Mouse (Mus musculus) liver, adult 2 months (tissue): ENCODE results near the gene Prkaa1. TPM values are rescaled to one million over a fixed set of nuclear protein-coding genes. Genes with fewer than 3 reads are reported as not detected.

Experiments used
- DNase-seq: peaks from one replicate; pipeline ENCODE4 v3.0.0-alpha.2; 2011; ENCODE audit warnings: low read depth, low spot score; ENCODE audit errors: extremely low read depth
- H3K27ac ChIP-seq: fragments of 200-500 bp; replicated peaks from 2 replicates; pipeline ENCODE4 v1.5.1; 2012; ENCODE audit warnings: low read depth, mild to moderate bottlenecking, control low read depth, inconsistent platforms, low read length; ENCODE audit not compliant: insufficient read depth
- H3K27me3 ChIP-seq: fragments of 200-500 bp; 2 replicates; pipeline ENCODE4 v1.6.1; 2012; ENCODE audit warnings: mild to moderate bottlenecking, moderate library complexity, low read length, inconsistent platforms; ENCODE audit not compliant: control insufficient read depth, insufficient read depth
- H3K36me3 ChIP-seq: fragments of 200-500 bp; 2 replicates; pipeline ENCODE4 v1.6.1; 2012; ENCODE audit warnings: low read length, inconsistent platforms; ENCODE audit not compliant: control insufficient read depth, insufficient read depth
- H3K4me1 ChIP-seq: fragments of 200-500 bp; 2 replicates; pipeline ENCODE4 v1.6.1; 2011; ENCODE audit warnings: low read length; ENCODE audit not compliant: control insufficient read depth, insufficient read depth
- H3K4me3 ChIP-seq: fragments of 200-500 bp; 2 replicates; pipeline ENCODE4 v1.5.1; 2011; ENCODE audit warnings: low read depth, mild to moderate bottlenecking, control low read depth, low read length, moderate library complexity; ENCODE audit not compliant: insufficient read depth
- H3K79me2 ChIP-seq: fragments of 200-500 bp; 2 replicates; pipeline ENCODE4 v1.6.1; 2012; ENCODE audit warnings: inconsistent platforms, mild to moderate bottlenecking, low read length, moderate library complexity; ENCODE audit not compliant: control insufficient read depth, insufficient read depth
- H3K9ac ChIP-seq: fragments of 200-500 bp; 2 replicates; pipeline ENCODE4 v1.6.1; 2012; ENCODE audit warnings: low read depth, mild to moderate bottlenecking, control low read depth, inconsistent platforms, low read length
- CTCF ChIP-seq: fragments of 200-500 bp; IDR thresholded peaks from 2 replicates; pipeline ENCODE4 v1.5.1; 2011; ENCODE audit warnings: low read depth, low read length, control low read depth
- POLR2A ChIP-seq: fragments of 200-500 bp; IDR thresholded peaks from 2 replicates; pipeline ENCODE4 v1.6.1; 2011; ENCODE audit warnings: low read length, control low read depth; ENCODE audit not compliant: insufficient read depth; ENCODE audit errors: extremely low read depth
- WGBS: fragments of 180-500 bp; shearing (Covaris S2); methylation state at CpG from one replicate; pipeline ENCODE4 v1.1.7; 2018; 5-methylcytosine and 5-hydroxymethylcytosine counted together
- polyA plus RNA-seq: library from polyadenylated mRNA; depleted of rRNA; stranded (reverse); fragments of >200 nt; gene quantifications from 2 replicates; pipeline ENCODE4 v1.2.3, GENCODE M21; 2012
- total RNA-seq: library from RNA; depleted of rRNA; stranded (reverse); fragments of >200 nt; gene quantifications from 2 replicates; pipeline ENCODE4 v1.2.3, GENCODE M21; 2014

Prkaa1 gene
- total and polyA plus RNA-seq, 2 experiments = 1.8 to 7.8 TPM

- H3K36me3 ChIP-seq = peaks cover 11% of the 10 kb centered on the region; the same call in 1 of the 2 replicates
- peaks cover 3% of the 10 kb centered on the region; the same call in 1 of the 2 replicates for H3K79me2 ChIP-seq
- TF ChIP-seq POLR2A = no peak
- TF ChIP-seq CTCF = no peak
- peaks cover 10% of the 10 kb centered on the region for H3K4me1 ChIP-seq
- no peak for DNase-seq
- no peak overlapping the region for H3K9ac ChIP-seq
- no peak overlapping the region for H3K27ac ChIP-seq
- H3K27me3 ChIP-seq = no peaks in the 10 kb centered on the region
- 50% methylated on average over 4 of the region's 4 CpGs for WGBS
- H3K4me3 ChIP-seq = no peak overlapping the region
Measured at GRCm38 (mm10) chr15:5187116-5187515, 43.5 kb downstream of the Prkaa1 start.

GRCm38 (mm10) chr15:5188029-5188428, 44.4 kb downstream of the Prkaa1 start:
- 71% methylated on average over 1 of the region's 1 CpGs for WGBS
- Histone ChIP-seq H3K79me2 (peaks cover 3% of the 10 kb centered on the region; the same call in 1 of the 2 replicates), H3K9ac (no peak overlapping the region), H3K27ac (no peak overlapping the region), H3K4me3 (no peak overlapping the region), H3K4me1 (peaks cover 10% of the 10 kb centered on the region), H3K27me3 (no peaks in the 10 kb centered on the region), H3K36me3 (peaks cover 13% of the 10 kb centered on the region)
- TF ChIP-seq POLR2A = no peak
- no peak for TF ChIP-seq CTCF
- DNase-seq = no peak

- Histone ChIP-seq H3K36me3 (peaks cover 16% of the 10 kb centered on the region), H3K27ac (no peak overlapping the region), H3K79me2 (peaks cover 3% of the 10 kb centered on the region; the same call in 1 of the 2 replicates), H3K4me1 (peaks cover 9% of the 10 kb centered on the region), H3K4me3 (no peak overlapping the region), H3K9ac (no peak overlapping the region), H3K27me3 (no peaks in the 10 kb centered on the region)
- TF ChIP-seq CTCF (peak; percentile 21; the same call in 1 of the 2 replicates), POLR2A (no peak)
- 79% methylated on average over 10 of the region's 10 CpGs for WGBS
- DNase-seq = no peak
Measured at GRCm38 (mm10) chr15:5189504-5190093, 45.9 kb downstream of the Prkaa1 start.

GRCm38 (mm10) chr15:5193833-5194232, 50.2 kb downstream of the Prkaa1 start:
- Histone ChIP-seq H3K27me3 (no peaks in the 10 kb centered on the region), H3K36me3 (peaks cover 18% of the 10 kb centered on the region), H3K4me1 (peaks cover 23% of the 10 kb centered on the region), H3K27ac (no peak overlapping the region), H3K9ac (no peak overlapping the region), H3K4me3 (no peak overlapping the region), H3K79me2 (peaks cover 11% of the 10 kb centered on the region; the same call in 1 of the 2 replicates)
- peak; percentile 57 for DNase-seq
- 60% methylated on average over 3 of the region's 3 CpGs for WGBS
- TF ChIP-seq CTCF (no peak), POLR2A (no peak)

GRCm38 (mm10) chr15:5194446-5194845, 50.8 kb downstream of the Prkaa1 start:
- Histone ChIP-seq H3K4me1 (peaks cover 23% of the 10 kb centered on the region), H3K27me3 (no peaks in the 10 kb centered on the region), H3K27ac (peak overlapping the region; percentile 67; the same call in 1 of the 2 replicates), H3K36me3 (peaks cover 16% of the 10 kb centered on the region), H3K79me2 (peaks cover 10% of the 10 kb centered on the region; the same call in 1 of the 2 replicates), H3K9ac (no peak overlapping the region), H3K4me3 (no peak overlapping the region)
- 86% methylated on average over 6 of the region's 6 CpGs for whole genome bisulfite sequencing
- TF ChIP-seq CTCF = no peak
- peak; percentile 12 for DNase-seq

GRCm38 (mm10) chr15:5194931-5195330, 51.3 kb downstream of the Prkaa1 start:
- TF ChIP-seq CTCF (no peak), POLR2A (no peak)
- WGBS = 43% methylated on average over 9 of the region's 9 CpGs
- Histone ChIP-seq H3K27me3 (no peaks in the 10 kb centered on the region), H3K9ac (no peak overlapping the region), H3K27ac (peak overlapping the region; percentile 67), H3K79me2 (peaks cover 9% of the 10 kb centered on the region; the same call in 1 of the 2 replicates), H3K4me3 (no peak overlapping the region), H3K36me3 (peaks cover 15% of the 10 kb centered on the region), H3K4me1 (peaks cover 23% of the 10 kb centered on the region)
- peak; percentile 81 for DNase-seq
